ENCODE assay signal across 15 mouse cellular contexts in the genomic region with DNA sequence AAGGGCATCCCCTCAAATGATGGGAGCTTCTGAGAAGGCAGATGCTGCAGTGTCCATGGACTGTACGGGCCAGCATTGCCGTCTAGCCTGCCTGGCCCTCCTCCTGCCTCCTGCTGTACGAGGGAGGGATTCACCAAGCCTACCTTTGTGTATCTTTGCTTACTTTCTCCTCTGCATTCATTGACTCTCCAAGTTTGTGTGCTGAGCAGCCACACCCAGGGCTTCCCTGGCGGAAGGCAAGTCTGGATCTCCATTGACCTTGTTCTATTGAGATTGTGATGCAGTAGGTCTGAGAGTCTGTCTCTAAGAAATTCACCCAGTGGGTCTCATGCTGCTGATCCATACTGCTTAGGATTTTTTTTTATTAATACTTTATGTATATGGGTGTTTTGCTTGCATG.
"Had no signal": no experiment of that assay in that cellular context is flagged by ENCODE, and none has a peak within 500 bp of the region (broad histone marks: within the 10 kb centered on the region; RNA-seq: fewer than 3 reads in every experiment).

No protein-coding gene starts in this region.

- H3K27ac ChIP-seq: kidney, embryonic 15.5 days; limb, embryonic 12.5 days; liver, embryonic 13.5 days; lung, embryonic 15.5 days; macrophage; neural tube, embryonic 12.5 days had no signal

- H3K9me3 ChIP-seq: kidney, embryonic 15.5 days; limb, embryonic 12.5 days; liver, embryonic 13.5 days; lung, embryonic 15.5 days; neural tube, embryonic 12.5 days had no signal

- H3K4me3 ChIP-seq: kidney, embryonic 15.5 days; limb, embryonic 12.5 days; liver, embryonic 13.5 days; lung, embryonic 15.5 days; neural tube, embryonic 12.5 days had no signal

- H3K9ac ChIP-seq: kidney, embryonic 15.5 days; limb, embryonic 12.5 days; liver, embryonic 13.5 days; liver, postnatal 0 days; lung, embryonic 15.5 days; neural tube, embryonic 12.5 days had no signal

- DNase-seq: kidney, adult 2 months; kidney, postnatal 14 days; layer of hippocampus, adult 9-11 months; layer of hippocampus, postnatal 36 days; liver; liver, embryonic 13.5 days; liver, postnatal 0 days; lung, postnatal 14 days; right cerebral cortex, postnatal 14 days; thymus, postnatal 4 days had no signal

- H3K27me3 ChIP-seq: kidney, embryonic 15.5 days; limb, embryonic 12.5 days; liver, embryonic 13.5 days; lung, embryonic 15.5 days; neural tube, embryonic 12.5 days had no signal

- ATAC-seq: liver, postnatal 0 days had no signal

- H3K4me1 ChIP-seq: limb, embryonic 12.5 days had no signal

- H3K4me2 ChIP-seq: kidney, embryonic 15.5 days; limb, embryonic 12.5 days; liver, embryonic 13.5 days; lung, embryonic 15.5 days; neural tube, embryonic 12.5 days had no signal
